Mouse (Mus musculus) bone marrow macrophage, adult 2 months (primary cell): ENCODE data around the gene Pde3a.

Experiments used
- CTCF ChIP-seq: IDR thresholded peaks from 2 replicates; pipeline ENCODE4 v1.5.1; 2012; ENCODE audit warnings: low read depth, mild to moderate bottlenecking, low read length, moderate library complexity
- POLR2A ChIP-seq: IDR thresholded peaks from 2 replicates; pipeline ENCODE4 v1.6.1; 2012; ENCODE audit warnings: mild to moderate bottlenecking, low read depth, low read length, borderline replicate concordance

GRCm38 (mm10) chr6:141207531-141207930 is 41.5 kb upstream of the Pde3a start:
- TF ChIP-seq CTCF (no peak), POLR2A (no peak)
